Mouse (Mus musculus) monocyte, adult 2 months (primary cell): ENCODE measurements around the gene Zfp1.

Experiments used
- DNase-seq, 2 experiments: peaks; one replicate each; pipeline ENCODE4 v3.0.0; 2022; ENCODE audit warnings: low spot score in 2 of 2, low read depth in 1 of 2

Zfp1 gene

GRCm38 (mm10) chr8:111712588-111712987, 69.4 kb downstream of the Zfp1 start:
- DNase-seq: no peak

DNA sequence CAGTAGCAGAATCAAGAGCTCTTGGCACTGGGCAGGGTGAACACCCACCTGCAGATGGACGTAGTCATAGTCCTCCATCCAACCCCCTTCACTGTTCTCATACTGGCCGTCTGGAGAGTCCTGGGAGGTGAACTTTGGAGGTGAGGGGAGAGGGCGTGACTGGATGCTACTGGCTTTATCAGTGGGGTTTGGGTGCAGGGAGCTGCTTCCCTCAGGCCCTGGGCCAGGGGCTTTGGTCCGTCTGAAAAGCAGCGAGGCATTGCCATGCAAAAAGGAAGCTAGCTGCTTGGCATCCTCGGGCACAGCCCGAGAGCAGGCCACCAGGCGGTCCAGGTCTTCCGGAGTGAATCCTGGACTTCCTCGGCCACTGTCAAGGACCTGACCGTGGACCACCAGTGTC, 70.1 kb downstream of the Zfp1 start:
- DNase-seq: no peak

- DNase-seq: no peak
Observed at GRCm38 (mm10) chr8:111713817-111714216, 70.6 kb downstream of the Zfp1 start.

DNA sequence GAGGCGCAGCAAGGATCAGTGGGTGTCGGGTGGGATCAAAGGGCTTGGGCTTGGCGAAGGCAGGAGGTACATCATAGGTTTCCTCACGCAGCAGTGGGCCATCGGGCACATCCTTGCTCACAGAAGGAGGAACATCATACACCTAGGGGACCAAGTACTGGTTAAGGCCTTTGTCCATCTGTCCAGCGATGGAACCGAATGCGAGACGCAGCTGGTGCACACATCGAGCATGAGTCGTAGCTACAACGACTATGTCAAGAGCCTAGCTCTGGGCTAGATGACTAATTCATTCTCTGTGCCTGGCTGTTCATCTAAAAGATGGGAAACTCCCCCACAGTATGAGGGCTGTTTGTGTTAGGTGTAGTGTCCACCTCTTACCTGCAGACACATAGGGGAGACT, 71.1 kb downstream of the Zfp1 start:
- no peak for DNase-seq

DNA sequence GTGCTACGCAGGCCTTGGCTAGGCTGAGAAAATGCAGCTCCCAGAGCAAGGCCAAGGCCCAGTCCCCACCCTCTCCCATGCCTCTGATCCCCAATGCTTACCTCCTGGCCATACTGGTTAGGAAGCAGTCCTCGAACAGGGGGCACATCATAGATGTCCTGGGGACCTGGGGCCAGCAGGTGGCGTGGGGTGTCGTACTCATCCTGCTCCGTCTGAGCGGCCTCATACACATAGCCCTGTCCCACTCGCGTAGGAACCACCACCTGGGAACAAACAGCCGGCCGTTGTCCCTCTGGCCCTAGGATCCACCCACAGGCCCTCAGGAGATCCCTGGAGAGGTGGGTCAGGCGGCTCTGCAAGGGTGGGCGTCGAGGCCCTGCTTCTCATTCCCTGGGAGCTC, 72.3 kb downstream of the Zfp1 start:
- no peak for DNase-seq

GRCm38 (mm10) chr8:111716603-111717487, 73.6 kb downstream of the Zfp1 start:
- no peak for DNase-seq

- no peak for DNase-seq
Observed at GRCm38 (mm10) chr8:111717488-111717792, 74.2 kb downstream of the Zfp1 start.

DNA sequence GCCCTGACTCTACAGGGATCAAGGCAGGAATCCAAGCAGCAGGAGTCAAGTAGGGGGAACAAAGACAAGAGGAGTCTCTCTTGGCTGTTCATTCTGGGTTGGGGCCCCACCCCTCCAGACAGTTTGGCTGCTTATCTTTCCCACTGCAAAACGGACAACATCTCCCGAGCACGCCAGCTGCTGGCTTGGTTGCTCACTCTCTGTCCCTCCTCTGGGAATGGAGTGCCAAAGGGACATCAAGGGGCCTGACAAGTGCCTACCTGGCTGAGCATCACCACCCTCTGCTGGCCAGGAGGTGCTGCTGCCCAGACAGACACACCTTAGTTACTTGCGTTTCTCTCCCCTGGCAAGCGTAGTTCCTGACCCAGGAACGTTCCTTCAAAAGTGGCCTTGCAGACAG, 74.7 kb downstream of the Zfp1 start:
- no peak for DNase-seq

- DNase-seq: no peak
Observed at GRCm38 (mm10) chr8:111718937-111719336, 75.7 kb downstream of the Zfp1 start.

- DNase-seq: no peak
Observed at GRCm38 (mm10) chr8:111720115-111720544, 76.9 kb downstream of the Zfp1 start.
